Mouse (Mus musculus): ENCODE measurements at regions not wholly inside any gene's neighbourhood (a gene's known extent, or its start where the extent isn't known, plus 50 kb on each side); places are given as distances from the start of the nearest gene placed in this dataset.

GRCm38 (mm10) chr13:69066636-69067035 is 67.3 kb upstream of the Adcy2 start:
- in situ Hi-C loops (cut with MboI; ENCODE audit: low pct_ligation_motif_present, low pct_unique_long_range_greater_than_20kb, low sequenced_read_pairs), result no loop called here
- Histone ChIP-seq H3K4me3 (replicated peaks in 1 of 3; ENCODE audit: low read depth in 2 of 3, low read length in 2 of 3, poor library complexity in 1 of 3) (no peak overlapping the region), H3K9me3 (replicated peaks; ENCODE audit: low read length) (peaks cover 58% of the 10 kb centered on the region), H3K36me3 (replicated peaks in 1 of 2; ENCODE audit: control insufficient read depth in 1 of 2, insufficient read depth in 1 of 2, low read length in 1 of 2) (no peaks in the 10 kb centered on the region), H3K9ac (ENCODE audit: insufficient read depth, low read depth) (no peak overlapping the region), H3K27ac (ENCODE audit: insufficient read depth, low read depth) (no peak overlapping the region), H3K4me2 (ENCODE audit: insufficient read depth, low read depth, poor library complexity, severe bottlenecking) (no peak overlapping the region), H3K4me1 (ENCODE audit: control insufficient read depth in 1 of 2, insufficient read depth in 2 of 2) (no peaks in the 10 kb centered on the region), H3K79me2 (replicated peaks; ENCODE audit: control insufficient read depth, extremely low read depth, insufficient read depth, poor library complexity, severe bottlenecking) (no peaks in the 10 kb centered on the region), H3K27me3 (replicated peaks) (no peaks in the 10 kb centered on the region)
- DNase-seq (ENCODE audit: extremely low read depth), result no peak
- TF ChIP-seq HCFC1 (IDR thresholded peaks at IDR 0.05; ENCODE audit: low read depth, low read length) (no peak), IRF4 (IDR thresholded peaks at IDR 0.05; ENCODE audit: low read depth, low read length) (no peak), ZKSCAN1 (IDR thresholded peaks at IDR 0.05; ENCODE audit: borderline replicate concordance, low read depth, low read length) (no peak), KAT2A (IDR thresholded peaks at IDR 0.05; ENCODE audit: insufficient replicate concordance, low read length) (no peak), SMC3 (IDR thresholded peaks at IDR 0.05; ENCODE audit: low read depth, low read length) (no peak), ELF1 (IDR thresholded peaks at IDR 0.05; ENCODE audit: low read depth, low read length) (no peak)
- dilution Hi-C loops (cut with MboI; ENCODE audit: extremely low pct_ligation_motif_present, extremely low pct_unique_long_range_greater_than_20kb, low sequenced_read_pairs), result no loop called here

DNA sequence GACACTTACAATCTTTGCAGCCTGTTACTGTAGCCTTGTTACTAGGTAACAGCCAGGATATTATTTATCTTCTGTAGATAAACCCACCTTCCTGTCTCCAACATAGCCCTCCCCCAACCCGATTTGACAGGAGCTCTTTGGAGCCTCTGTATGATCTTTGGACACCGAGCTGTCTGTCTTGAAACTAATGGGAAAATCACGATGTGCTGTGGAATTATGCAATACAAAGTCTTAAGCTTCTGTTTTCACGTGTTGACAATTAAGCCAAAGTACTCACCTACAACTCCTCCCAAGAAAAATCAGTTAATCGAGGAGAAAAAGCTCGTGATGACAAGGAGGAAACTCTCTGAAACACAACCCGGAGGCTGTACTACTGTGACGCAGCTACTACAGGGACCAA is 65.9 kb upstream of the Adcy2 start:
- dilution Hi-C loops (cut with MboI; ENCODE audit: extremely low pct_ligation_motif_present, extremely low pct_unique_long_range_greater_than_20kb, low sequenced_read_pairs) (no loop called here), in situ Hi-C loops (cut with MboI; ENCODE audit: low pct_ligation_motif_present, low pct_unique_long_range_greater_than_20kb, low sequenced_read_pairs) (no loop called here)
- no peak overlapping the region for H3K4me3 ChIP-seq (replicated peaks in 1 of 3; ENCODE audit: low read depth in 2 of 3, low read length in 2 of 3, poor library complexity in 1 of 3)
- TF ChIP-seq SIN3A (IDR thresholded peaks at IDR 0.05; ENCODE audit: low read length) (no peak), MEF2A (IDR thresholded peaks at IDR 0.05; ENCODE audit: borderline replicate concordance, low read depth, low read length) (no peak), BHLHE40 (IDR thresholded peaks at IDR 0.05; ENCODE audit: low read depth, low read length) (no peak), POLR2AphosphoS2 (IDR thresholded peaks at IDR 0.05; ENCODE audit: low read depth, low read length) (no peak), MYC (IDR thresholded peaks at IDR 0.05; ENCODE audit: low read depth, low read length) (no peak), USF2 (conservative IDR thresholded peaks at IDR 0.05; ENCODE audit: low read depth, low read length) (no peak), HCFC1 (IDR thresholded peaks at IDR 0.05; ENCODE audit: low read depth, low read length) (no peak), E2F4 (IDR thresholded peaks at IDR 0.05; ENCODE audit: insufficient replicate concordance, low read depth, low read length) (no peak), PAX5 (IDR thresholded peaks at IDR 0.05; ENCODE audit: low read length) (no peak), UBTF (IDR thresholded peaks at IDR 0.05; ENCODE audit: low read depth, low read length) (no peak), CTCF (conservative IDR thresholded peaks at IDR 0.05 in 1 of 2, IDR thresholded peaks at IDR 0.05 in 1 of 2; ENCODE audit: low read depth in 2 of 2, low read length in 2 of 2) (no peak), RCOR1 (conservative IDR thresholded peaks at IDR 0.05; ENCODE audit: low read depth, low read length) (no peak), CHD1 (IDR thresholded peaks at IDR 0.05; ENCODE audit: low read depth, low read length) (no peak), EP300 (IDR thresholded peaks at IDR 0.05; ENCODE audit: low read length) (no peak), ELF1 (IDR thresholded peaks at IDR 0.05; ENCODE audit: low read depth, low read length) (no peak), SMC3 (IDR thresholded peaks at IDR 0.05; ENCODE audit: low read depth, low read length) (no peak), MXI1 (IDR thresholded peaks at IDR 0.05; ENCODE audit: low read depth, low read length) (no peak), JUN (IDR thresholded peaks at IDR 0.05; ENCODE audit: insufficient read depth, low read depth, low read length) (no peak), ZKSCAN1 (IDR thresholded peaks at IDR 0.05; ENCODE audit: borderline replicate concordance, low read depth, low read length) (no peak)
- H3K79me2 ChIP-seq (replicated peaks; ENCODE audit: control insufficient read depth, extremely low read depth, insufficient read depth, poor library complexity, severe bottlenecking), result no peaks in the 10 kb centered on the region
- no peaks in the 10 kb centered on the region for H3K27me3 ChIP-seq (replicated peaks)
- H3K27ac ChIP-seq (ENCODE audit: insufficient read depth, low read depth), result no peak overlapping the region
- H3K9ac ChIP-seq (ENCODE audit: insufficient read depth, low read depth), result no peak overlapping the region
- H3K4me1 ChIP-seq (ENCODE audit: control insufficient read depth in 1 of 2, insufficient read depth in 2 of 2), result no peaks in the 10 kb centered on the region
- peaks cover 63% of the 10 kb centered on the region for H3K9me3 ChIP-seq (replicated peaks; ENCODE audit: low read length)
- H3K4me2 ChIP-seq (ENCODE audit: insufficient read depth, low read depth, poor library complexity, severe bottlenecking), result no peak overlapping the region
- DNase-seq (ENCODE audit: extremely low read depth), result no peak
- H3K36me3 ChIP-seq (replicated peaks in 1 of 2; ENCODE audit: control insufficient read depth in 1 of 2, insufficient read depth in 1 of 2, low read length in 1 of 2), result no peaks in the 10 kb centered on the region
